Mouse (Mus musculus) bone marrow, adult 2 months (tissue): ENCODE measurements around the gene Tex36.

Source experiments
- CTCF ChIP-seq: fragments of 200-500 bp; IDR thresholded peaks from 2 replicates; pipeline ENCODE4 v1.5.1; 2011; ENCODE audit warnings: low read length, control low read depth; ENCODE audit not compliant: control insufficient read depth, insufficient read depth
- POLR2A ChIP-seq: fragments of 200-500 bp; IDR thresholded peaks from 2 replicates; pipeline ENCODE4 v1.6.1; 2011; ENCODE audit warnings: low read depth, mild to moderate bottlenecking, control low read depth, low read length, borderline replicate concordance; ENCODE audit not compliant: control insufficient read depth

DNA sequence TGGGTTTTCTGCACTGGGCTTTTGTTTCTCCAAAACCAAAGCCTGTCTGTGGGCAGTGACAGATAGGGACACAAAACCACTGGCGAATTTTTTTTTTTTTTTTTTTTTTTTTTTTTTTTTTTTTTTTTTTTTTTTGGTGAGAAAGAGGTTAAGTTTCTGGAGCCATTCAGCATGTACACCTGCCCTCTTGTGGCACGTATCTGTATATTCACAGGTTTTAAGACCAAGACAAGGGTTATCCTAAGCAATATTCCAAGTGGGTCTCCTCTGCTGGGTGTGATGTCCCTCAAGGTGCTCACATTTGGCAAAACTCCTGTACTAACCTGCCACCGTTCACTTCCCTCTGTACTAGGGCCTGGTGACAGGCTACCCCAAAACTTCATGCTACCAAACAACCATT lies 30.0 kb downstream of the Tex36 start:
- TF ChIP-seq POLR2A (no peak), CTCF (no peak)
